Mouse (Mus musculus): ENCODE data around the gene Ugt1a10. TPM values are rescaled to one million over a fixed set of nuclear protein-coding genes. Genes with fewer than 3 reads are reported as not detected.

The Ugt1a10 gene
- polyA plus RNA-seq, 1 experiment from 2014 or later = not detected

DNA sequence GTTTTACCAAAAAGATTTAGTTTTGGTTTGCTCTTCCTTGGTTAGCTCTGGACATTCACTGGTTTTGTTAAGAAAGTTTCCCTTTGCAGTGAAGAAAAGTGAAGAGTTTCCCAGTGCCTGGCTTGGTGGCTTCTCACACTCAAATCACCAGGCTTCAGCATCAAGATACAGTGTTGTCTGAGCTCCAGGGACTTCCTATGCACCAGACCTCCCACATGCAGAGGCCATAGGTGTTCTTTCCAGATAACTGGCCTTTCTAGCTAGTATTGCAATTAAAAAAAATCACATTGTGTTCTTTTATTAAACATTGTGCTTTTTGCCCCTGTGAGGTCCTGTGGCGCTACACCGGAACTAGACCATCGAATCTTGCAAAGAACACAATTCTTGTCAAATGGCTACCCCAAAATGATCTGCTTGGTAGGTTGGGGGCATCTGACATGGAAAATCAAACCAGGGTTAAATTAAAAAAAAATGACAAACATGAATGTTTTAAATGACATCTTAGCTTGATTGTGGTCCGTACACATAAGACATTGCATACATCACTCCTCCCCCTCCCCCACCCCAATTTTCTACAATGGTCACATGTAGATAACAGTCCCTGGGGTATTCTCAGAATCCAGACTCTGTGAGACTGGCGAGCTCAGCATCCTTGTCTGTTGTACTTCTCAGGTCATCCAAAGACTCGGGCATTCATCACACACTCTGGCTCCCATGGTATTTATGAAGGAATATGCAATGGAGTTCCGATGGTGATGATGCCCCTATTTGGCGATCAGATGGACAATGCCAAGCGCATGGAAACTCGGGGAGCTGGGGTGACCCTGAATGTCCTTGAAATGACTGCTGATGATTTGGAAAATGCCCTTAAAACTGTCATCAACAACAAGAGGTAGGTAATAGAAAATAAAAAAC, 160.5 kb downstream of the Ugt1a10 start:
- Histone ChIP-seq H3K4me1 (ENCODE audit: insufficient read depth) (no peaks in the 10 kb centered on the region), H3K27me3 (ENCODE audit: insufficient read depth, low read length) (no peaks in the 10 kb centered on the region), H3K9me3 (ENCODE audit: low read depth, low read length) (peaks cover 62% of the 10 kb centered on the region), H3K4me3 (ENCODE audit: low read depth, low read length) (no peak overlapping the region), H3K9ac (no peak overlapping the region), H3K4me2 (no peak overlapping the region), H3K36me3 (ENCODE audit: insufficient read depth) (no peaks in the 10 kb centered on the region), H3K27ac (ENCODE audit: low read depth) (no peak overlapping the region)
- WGBS = 68% methylated on average over 10 of the region's 10 CpGs
- ATAC-seq (ENCODE audit: insufficient read depth) (0 out of 2 replicates have a peak, but pooled peaks have one; percentile 11), DNase-seq (peak; percentile 13)
- TF ChIP-seq CTCF (IDR thresholded peaks at IDR 0.05; ENCODE audit: low read depth) = no peak

DNA sequence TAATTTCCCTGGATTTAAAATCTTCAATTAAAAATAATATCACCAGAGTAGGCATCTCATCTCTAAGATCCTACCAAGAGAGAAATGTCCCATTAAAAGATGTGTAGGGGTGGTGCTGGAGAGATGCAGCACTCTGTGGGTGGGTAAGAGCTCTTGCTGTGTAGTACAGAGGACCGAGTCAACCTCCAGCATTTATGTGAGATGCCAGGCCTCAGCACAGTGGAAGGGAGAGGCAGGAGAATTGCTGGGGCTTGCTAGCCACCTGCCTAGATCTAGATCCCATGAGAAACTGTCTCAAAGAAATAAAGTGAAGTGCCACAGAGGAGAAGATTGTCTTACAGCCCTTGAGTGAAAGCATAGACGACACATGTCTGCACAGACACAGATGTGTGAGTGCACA, 161.4 kb downstream of the Ugt1a10 start:
- no peak for ATAC-seq (ENCODE audit: insufficient read depth)
- H3K4me2 ChIP-seq = no peak overlapping the region
- H3K9me3 ChIP-seq (ENCODE audit: low read depth, low read length) = peaks cover 58% of the 10 kb centered on the region
- H3K27me3 ChIP-seq (ENCODE audit: insufficient read depth, low read length) = no peaks in the 10 kb centered on the region
- TF ChIP-seq CTCF (IDR thresholded peaks at IDR 0.05; ENCODE audit: low read depth) = no peak
- DNase-seq = no peak
- no peaks in the 10 kb centered on the region for H3K36me3 ChIP-seq (ENCODE audit: insufficient read depth)
- no peaks in the 10 kb centered on the region for H3K4me1 ChIP-seq (ENCODE audit: insufficient read depth)
- 61% methylated on average over 2 of the region's 2 CpGs for WGBS
- no peak overlapping the region for H3K9ac ChIP-seq
- H3K27ac ChIP-seq (ENCODE audit: low read depth) = no peak overlapping the region
- no peak overlapping the region for H3K4me3 ChIP-seq (ENCODE audit: low read depth, low read length)

DNA sequence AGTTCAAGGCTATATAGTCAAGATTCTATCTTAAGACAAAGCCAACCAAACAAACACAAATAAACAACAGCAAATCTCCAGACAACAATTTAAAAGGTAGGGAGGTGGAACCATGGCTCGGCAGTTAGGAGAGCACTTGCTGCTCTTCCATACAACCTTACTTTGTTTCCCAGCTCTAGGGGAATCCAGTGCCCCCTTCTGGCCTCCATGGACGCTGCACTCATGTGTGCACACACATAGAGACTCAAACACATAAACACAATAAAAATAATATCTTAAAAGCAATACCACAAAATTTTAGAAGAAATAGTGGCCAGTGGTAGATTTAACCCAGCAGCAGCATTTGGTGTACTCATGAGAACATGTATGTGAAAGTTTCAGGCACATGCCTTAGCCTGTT, 162.0 kb downstream of the Ugt1a10 start:
- TF ChIP-seq CTCF (IDR thresholded peaks at IDR 0.05; ENCODE audit: low read depth) = peak; percentile 34; the same call in 1 of the 2 replicates

DNA sequence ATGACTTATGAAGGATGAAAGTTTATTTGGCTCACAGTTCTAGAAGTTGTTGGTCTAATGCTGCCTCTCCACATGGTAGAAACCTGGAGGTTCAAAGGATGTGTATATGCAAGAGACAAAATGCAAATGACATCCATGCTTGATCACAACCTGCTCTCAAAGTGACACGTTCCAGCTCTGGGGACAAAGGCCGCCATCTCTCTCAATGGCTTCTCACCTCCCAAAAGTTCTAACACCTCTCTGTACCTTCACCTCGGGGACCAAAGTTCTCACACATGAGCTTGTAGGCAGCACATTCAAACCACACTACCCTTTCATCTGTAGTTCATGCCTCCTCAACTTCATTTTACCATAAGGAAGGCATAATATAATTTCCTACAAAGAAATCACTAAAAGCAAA, 162.4 kb downstream of the Ugt1a10 start:
- H3K27ac ChIP-seq (ENCODE audit: low read depth) = no peak overlapping the region
- no peaks in the 10 kb centered on the region for H3K4me1 ChIP-seq (ENCODE audit: insufficient read depth)
- H3K4me3 ChIP-seq (ENCODE audit: low read depth, low read length) = no peak overlapping the region
- H3K36me3 ChIP-seq (ENCODE audit: insufficient read depth) = no peaks in the 10 kb centered on the region
- no peak for TF ChIP-seq CTCF (IDR thresholded peaks at IDR 0.05; ENCODE audit: low read depth)
- no peaks in the 10 kb centered on the region for H3K27me3 ChIP-seq (ENCODE audit: insufficient read depth, low read length)
- H3K9ac ChIP-seq = no peak overlapping the region
- H3K4me2 ChIP-seq = no peak overlapping the region
- peaks cover 53% of the 10 kb centered on the region for H3K9me3 ChIP-seq (ENCODE audit: low read depth, low read length)
- ATAC-seq (ENCODE audit: insufficient read depth) = no peak
- no peak for DNase-seq
- 40% methylated on average over 3 of the region's 3 CpGs for WGBS

More for the DNA sequence above, 162.0 kb downstream of the Ugt1a10 start:
- H3K4me3 ChIP-seq (ENCODE audit: low read depth, low read length) = no peak overlapping the region
- 60% methylated on average over 2 of the region's 2 CpGs for WGBS
- no peak overlapping the region for H3K9ac ChIP-seq
- H3K4me2 ChIP-seq = no peak overlapping the region
- DNase-seq = peak; percentile 13
- peaks cover 55% of the 10 kb centered on the region for H3K9me3 ChIP-seq (ENCODE audit: low read depth, low read length)
- H3K36me3 ChIP-seq (ENCODE audit: insufficient read depth) = no peaks in the 10 kb centered on the region
- H3K4me1 ChIP-seq (ENCODE audit: insufficient read depth) = no peaks in the 10 kb centered on the region
- no peak for ATAC-seq (ENCODE audit: insufficient read depth)
- H3K27me3 ChIP-seq (ENCODE audit: insufficient read depth, low read length) = no peaks in the 10 kb centered on the region
- no peak overlapping the region for H3K27ac ChIP-seq (ENCODE audit: low read depth)

DNA sequence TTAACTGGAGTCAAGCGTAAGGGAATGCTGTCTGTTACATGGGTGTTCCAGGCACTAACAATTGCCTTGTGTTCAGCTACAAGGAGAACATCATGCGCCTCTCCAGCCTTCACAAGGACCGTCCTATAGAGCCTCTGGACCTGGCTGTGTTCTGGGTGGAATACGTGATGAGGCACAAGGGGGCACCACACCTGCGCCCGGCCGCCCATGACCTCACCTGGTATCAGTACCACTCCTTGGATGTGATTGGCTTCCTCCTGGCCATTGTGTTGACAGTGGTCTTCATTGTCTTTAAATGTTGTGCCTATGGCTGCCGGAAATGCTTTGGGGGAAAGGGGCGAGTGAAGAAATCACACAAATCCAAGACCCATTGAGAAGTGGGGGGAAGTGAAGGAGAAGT, 162.9 kb downstream of the Ugt1a10 start:
- ATAC-seq (ENCODE audit: insufficient read depth) (no peak), DNase-seq (peak; percentile 11)
- Histone ChIP-seq H3K27ac (ENCODE audit: low read depth) (no peak overlapping the region), H3K4me2 (no peak overlapping the region), H3K9me3 (ENCODE audit: low read depth, low read length) (peaks cover 48% of the 10 kb centered on the region), H3K27me3 (ENCODE audit: insufficient read depth, low read length) (no peaks in the 10 kb centered on the region), H3K36me3 (ENCODE audit: insufficient read depth) (no peaks in the 10 kb centered on the region), H3K4me3 (ENCODE audit: low read depth, low read length) (no peak overlapping the region), H3K9ac (no peak overlapping the region), H3K4me1 (ENCODE audit: insufficient read depth) (no peaks in the 10 kb centered on the region)
- no peak for TF ChIP-seq CTCF (IDR thresholded peaks at IDR 0.05; ENCODE audit: low read depth)
- 71% methylated on average over 9 of the region's 9 CpGs for WGBS

DNA sequence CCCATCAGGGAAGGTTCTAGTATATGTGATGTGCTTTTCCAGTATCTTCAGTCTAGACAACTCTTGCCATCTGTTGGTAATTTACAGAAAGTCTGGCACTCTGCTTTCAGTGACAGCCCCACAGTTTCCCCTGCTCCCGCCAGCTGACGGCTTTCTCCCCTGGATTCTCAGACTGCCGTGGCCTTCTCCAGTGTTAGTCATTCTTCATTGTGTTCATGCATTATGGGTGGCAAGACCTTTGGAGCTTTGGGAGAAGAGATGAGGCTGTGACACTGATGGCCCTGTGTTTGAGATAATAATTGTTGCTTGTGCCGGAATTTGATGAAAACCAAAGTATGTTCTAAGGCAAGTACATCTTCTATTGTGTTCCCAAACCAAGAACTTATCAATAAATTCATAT, 163.4 kb downstream of the Ugt1a10 start:
- no peak overlapping the region for H3K4me2 ChIP-seq
- H3K36me3 ChIP-seq (ENCODE audit: insufficient read depth) = no peaks in the 10 kb centered on the region
- H3K9ac ChIP-seq = no peak overlapping the region
- no peak for TF ChIP-seq CTCF (IDR thresholded peaks at IDR 0.05; ENCODE audit: low read depth)
- H3K27me3 ChIP-seq (ENCODE audit: insufficient read depth, low read length) = no peaks in the 10 kb centered on the region
- H3K4me1 ChIP-seq (ENCODE audit: insufficient read depth) = no peaks in the 10 kb centered on the region
- no peak overlapping the region for H3K27ac ChIP-seq (ENCODE audit: low read depth)
- WGBS = 49% methylated on average over 4 of the region's 4 CpGs
- H3K4me3 ChIP-seq (ENCODE audit: low read depth, low read length) = no peak overlapping the region
- no peak for ATAC-seq (ENCODE audit: insufficient read depth)
- peaks cover 43% of the 10 kb centered on the region for H3K9me3 ChIP-seq (ENCODE audit: low read depth, low read length)
- no peak for DNase-seq

DNA sequence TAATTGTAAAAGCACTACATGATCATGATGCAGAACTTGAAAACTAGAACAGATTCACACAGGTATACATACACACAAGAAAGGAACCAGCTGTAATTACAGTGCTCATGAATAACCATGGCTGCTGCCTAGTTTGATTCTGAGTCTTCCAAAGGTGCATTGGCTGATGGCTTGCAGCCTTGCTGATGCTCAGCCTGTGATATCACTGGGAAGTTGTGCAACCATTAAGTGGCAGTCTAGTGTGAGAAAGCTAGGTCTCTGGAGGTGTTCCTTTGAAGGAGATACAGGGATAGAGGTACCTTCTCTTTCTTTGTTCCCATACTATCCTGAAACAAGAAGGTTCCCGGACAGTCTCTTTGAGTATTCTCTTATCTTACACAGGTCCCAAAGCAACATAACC, 163.9 kb downstream of the Ugt1a10 start:
- WGBS = 18% methylated on average over 1 of the region's 1 CpGs
- Histone ChIP-seq H3K4me1 (ENCODE audit: insufficient read depth) (no peaks in the 10 kb centered on the region), H3K9me3 (ENCODE audit: low read depth, low read length) (peaks cover 38% of the 10 kb centered on the region), H3K4me3 (ENCODE audit: low read depth, low read length) (no peak overlapping the region), H3K4me2 (no peak overlapping the region), H3K27ac (ENCODE audit: low read depth) (no peak overlapping the region), H3K36me3 (ENCODE audit: insufficient read depth) (no peaks in the 10 kb centered on the region), H3K9ac (no peak overlapping the region), H3K27me3 (ENCODE audit: insufficient read depth, low read length) (no peaks in the 10 kb centered on the region)
- TF ChIP-seq CTCF (IDR thresholded peaks at IDR 0.05; ENCODE audit: low read depth) = no peak
- no peak for ATAC-seq (ENCODE audit: insufficient read depth)
- DNase-seq = peak; percentile 8

Data from lung, embryonic 14.5 days (tissue).